Mouse (Mus musculus): ENCODE measurements around the gene Lrif1. TPM values are rescaled to one million over a fixed set of nuclear protein-coding genes. Genes with fewer than 3 reads are reported as not detected.
"Not testable (repeated sequence)": the region's sequence is repeated elsewhere in the genome, so short reads cannot be mapped to it uniquely, and the experiment has no call there.

The Lrif1 gene
- 10 to 100 TPM; 11.7 to 13.6 TPM for total RNA-seq (2021)

DNA sequence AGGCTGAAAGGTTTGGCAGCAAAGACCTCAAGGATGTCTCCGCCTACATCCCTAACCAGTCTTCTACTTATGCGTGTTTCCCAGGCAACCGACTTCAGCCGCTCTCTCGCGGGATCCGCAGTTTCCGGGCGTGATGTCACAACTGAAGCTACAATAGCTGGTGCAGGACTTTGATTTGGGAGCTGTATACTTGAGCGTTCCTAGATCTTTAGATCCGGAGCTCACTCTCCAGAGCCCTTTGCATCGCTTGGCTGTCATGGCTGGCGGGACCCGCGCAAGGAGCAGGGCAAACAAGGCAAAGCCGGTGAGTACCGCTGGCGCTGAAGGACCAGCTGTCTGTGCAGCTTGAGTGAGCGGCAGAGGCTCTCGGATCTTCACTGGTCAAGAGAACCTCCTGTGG is at the start of gene Lrif1:
TSS of gene Lrif1 (plus strand) at position 158 of the 400 bp plus-strand sequence.
- peak; percentile 14 for DNase-seq (ENCODE audit: low spot score)
- intact Hi-C loops (cut with DNase I), result no loop called here

DNA sequence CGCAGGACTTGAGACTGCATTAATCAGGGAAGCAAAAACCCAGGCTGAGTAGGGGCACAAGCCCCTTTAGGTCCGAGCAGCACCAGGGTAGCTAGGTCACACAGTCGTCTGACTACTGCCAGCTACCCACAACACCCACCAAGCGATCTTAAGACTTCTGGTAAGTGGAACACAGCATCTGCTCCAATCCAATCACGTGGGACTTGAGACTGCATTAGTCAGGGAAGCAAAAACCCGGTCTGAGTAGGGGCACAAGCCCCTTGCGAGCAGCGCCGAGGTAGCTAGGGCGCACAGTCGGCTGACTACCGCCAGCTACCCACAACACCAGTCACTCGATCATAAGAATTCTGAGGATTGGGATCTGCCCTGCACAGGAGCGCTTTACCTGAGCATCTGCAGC is 12.0 kb upstream of the Lrif1 start:
- DNase-seq (ENCODE audit: low spot score); intact Hi-C loops (cut with DNase I): not testable (repeated sequence)

DNA sequence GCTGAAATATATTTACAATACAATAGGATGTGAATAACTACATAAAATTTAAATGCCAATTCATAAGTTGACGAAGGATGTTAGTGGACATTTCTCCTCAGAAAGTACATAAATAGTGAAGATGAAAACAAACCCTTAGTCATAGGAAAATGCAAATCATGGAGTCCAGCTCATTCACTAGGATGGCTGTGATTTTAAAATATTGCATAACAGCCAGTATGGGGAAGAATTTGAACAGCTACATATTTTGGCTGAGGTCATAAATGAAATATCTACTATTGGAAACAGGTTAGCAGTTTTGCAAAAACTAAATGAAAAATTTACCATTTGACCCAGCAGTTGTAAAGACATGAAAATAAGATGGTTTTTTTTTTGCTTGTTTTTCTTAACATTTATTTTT is 594 bp downstream of the Lrif1 start:
- intact Hi-C loops (cut with DNase I), result no loop called here
- no peak for DNase-seq (ENCODE audit: low spot score)

DNA sequence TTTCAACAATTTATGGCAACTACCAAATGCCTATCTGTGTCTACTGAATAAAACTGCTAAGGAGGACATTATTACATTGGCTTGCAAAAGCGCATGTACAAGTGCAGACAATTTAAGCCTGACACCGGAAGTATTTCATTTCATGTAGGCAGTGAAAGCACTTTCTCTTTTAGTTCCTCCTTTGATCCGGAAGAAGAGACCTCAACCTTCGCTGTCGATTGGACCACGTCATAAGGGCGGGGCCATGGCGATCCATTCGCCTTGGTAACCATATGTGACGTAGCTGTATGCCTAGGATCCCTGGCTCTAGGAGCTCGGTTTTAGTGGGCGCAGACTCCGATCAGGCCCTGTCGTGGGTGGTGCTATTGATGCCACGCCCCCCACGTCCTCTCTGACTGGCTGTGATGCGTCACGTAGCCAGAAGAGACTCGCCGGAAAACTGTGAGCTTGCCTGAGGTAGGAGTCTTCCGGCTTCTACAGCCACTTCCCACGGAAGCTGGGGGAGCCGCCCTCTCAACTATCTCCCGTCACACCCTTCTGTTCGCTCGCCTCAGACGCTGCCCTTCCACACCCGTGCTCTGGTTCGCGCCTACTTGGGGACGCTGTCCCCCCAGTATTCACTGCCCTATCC is 36.7 kb downstream of the Lrif1 start:
- intact Hi-C loops (cut with DNase I), result loop anchor here (5.0 kb wide), 1 partner anchor 174 kb away; the partner anchor contains the start of genes Cept1 and Dram2
- DNase-seq (ENCODE audit: low spot score), result peak; percentile 97

DNA sequence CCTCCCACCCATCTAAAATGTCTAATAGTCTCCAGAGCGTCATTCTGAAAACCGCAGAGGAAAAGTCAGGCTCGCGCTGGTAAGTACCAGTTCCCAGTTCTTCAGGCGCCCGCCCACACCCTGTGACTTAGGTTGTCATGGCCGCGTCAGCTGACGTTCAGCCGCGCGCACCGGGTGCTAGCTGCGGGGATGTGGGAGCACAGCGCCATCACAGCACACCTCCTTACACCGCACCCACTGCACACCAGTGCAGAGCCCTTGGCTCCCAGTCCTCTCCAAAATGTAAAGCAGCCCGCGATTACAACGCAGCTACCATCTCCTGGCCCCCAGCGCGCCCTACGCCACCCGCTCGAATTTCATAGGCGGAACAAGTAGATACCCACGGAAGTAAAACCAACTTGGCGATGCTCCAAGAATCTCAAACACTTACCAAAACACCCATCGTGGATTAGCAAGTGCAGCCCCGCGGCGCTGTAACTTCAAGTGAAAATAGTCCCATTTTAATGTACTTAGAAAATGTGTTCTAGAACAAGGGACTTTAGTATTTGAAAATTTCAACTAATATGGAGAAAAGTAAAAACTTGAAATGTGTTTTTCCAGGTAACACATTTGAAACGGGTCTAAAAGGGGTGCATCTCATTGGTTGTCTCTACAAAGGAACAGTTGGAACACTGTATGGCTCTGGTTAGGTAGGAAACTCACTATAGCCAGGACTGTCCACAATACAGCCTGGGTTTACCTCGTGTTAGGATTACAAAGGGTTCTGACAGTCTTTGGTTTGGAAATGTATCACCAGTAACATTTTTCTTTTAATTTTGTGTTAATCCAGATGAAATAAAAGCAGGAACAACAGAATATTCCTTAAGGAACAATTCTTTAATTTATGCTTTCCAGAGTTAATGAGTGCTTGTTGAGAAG is 37.5 kb downstream of the Lrif1 start:
- intact Hi-C loops (cut with DNase I), result loop anchor here (5.0 kb wide), 1 partner anchor 175 kb away; the partner anchor contains the start of genes Cept1 and Dram2
- DNase-seq (ENCODE audit: low spot score), result peak; percentile 74

DNA sequence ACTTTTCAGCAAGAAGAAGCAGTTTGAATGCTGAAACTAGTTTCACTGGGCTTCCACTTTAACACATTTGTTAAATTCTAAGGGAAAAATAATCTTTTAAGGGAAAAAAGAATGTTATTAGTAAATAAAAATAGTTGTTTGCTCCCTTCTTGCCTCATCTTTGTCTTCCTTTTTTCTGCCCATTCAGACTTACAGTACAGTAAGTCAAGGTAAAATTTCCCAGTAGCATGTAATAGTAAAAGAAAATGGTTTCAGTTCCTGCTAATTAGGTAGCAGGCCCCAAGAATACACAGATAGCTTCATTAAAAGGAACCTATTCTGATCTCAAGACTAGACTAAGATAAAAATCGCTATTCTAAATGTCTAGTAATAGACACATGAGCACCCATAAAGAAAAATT is 71.1 kb downstream of the Lrif1 start:
- intact Hi-C loops (cut with DNase I), result no loop called here

DNA sequence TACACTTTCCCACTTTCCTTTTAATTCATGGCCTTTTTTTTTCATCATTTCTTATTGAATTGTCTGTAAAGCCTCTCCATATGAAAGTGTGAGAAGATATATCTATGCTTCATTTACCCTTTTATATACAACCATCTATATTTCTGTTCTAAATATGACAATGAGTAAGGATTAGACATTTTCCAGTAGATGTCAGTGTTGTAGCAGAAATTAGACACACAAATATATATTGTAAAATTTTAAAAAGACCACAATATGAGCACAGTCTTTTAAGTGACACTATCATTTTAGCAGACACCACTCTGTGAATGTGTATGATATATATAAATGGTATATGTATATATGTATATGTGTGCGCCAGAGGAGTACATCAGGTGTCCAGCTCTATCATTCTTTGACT is 87.0 kb downstream of the Lrif1 start:
- intact Hi-C loops (cut with DNase I), result no loop called here
- no peak for DNase-seq (ENCODE audit: low spot score)

More for the DNA sequence above, 71.1 kb downstream of the Lrif1 start:
- no peak for DNase-seq (ENCODE audit: low spot score)

DNA sequence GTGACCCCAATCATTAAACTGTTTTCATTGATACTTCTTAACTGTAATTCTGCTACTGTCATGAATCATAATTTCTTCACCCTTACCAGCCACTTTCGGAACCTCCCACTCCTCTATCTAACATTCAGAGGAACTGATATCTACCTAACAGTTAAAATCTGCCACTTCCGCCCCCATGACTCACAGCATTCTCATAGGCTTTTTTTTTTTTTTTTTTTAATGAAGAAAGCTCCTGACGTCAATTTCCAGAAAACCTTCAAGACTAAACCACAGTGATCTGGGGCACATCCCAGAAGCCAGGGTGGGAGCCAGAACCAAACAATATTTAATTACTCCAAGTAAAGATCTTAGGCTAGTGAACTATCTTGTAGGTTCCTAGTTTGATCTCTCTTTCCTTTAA is 100.3 kb downstream of the Lrif1 start:
- intact Hi-C loops (cut with DNase I), result no loop called here
- DNase-seq (ENCODE audit: low spot score), result no peak

Other genes with a start within 250 kb of the Lrif1 start
- gene Dennd2d, start 202.6 kb upstream of the Lrif1 start, total RNA-seq (2021), result under 1 TPM; 0.70 to 0.89 TPM
- gene Dram2, start 137.2 kb upstream of the Lrif1 start, total RNA-seq (2021), result 10 to 100 TPM; 90.5 to 94.4 TPM
- gene Cept1, start 137.2 kb upstream of the Lrif1 start, total RNA-seq (2021), result 10 to 100 TPM; 19.2 to 20.5 TPM
- 1 to 10 TPM; 4.9 to 5.4 TPM for gene Cd53, start 105.2 kb downstream of the Lrif1 start, total RNA-seq (2021)
- gene Olfr266, start 141.3 kb downstream of the Lrif1 start, total RNA-seq (2021), result not detected